Mouse (Mus musculus): ENCODE measurements around the gene Lhfpl3. TPM values are rescaled to one million over a fixed set of nuclear protein-coding genes. Genes with fewer than 3 reads are reported as not detected.

Lhfpl3 gene
- polyA plus RNA-seq, 1 experiment from 2014 or later = 1.1 TPM

DNA sequence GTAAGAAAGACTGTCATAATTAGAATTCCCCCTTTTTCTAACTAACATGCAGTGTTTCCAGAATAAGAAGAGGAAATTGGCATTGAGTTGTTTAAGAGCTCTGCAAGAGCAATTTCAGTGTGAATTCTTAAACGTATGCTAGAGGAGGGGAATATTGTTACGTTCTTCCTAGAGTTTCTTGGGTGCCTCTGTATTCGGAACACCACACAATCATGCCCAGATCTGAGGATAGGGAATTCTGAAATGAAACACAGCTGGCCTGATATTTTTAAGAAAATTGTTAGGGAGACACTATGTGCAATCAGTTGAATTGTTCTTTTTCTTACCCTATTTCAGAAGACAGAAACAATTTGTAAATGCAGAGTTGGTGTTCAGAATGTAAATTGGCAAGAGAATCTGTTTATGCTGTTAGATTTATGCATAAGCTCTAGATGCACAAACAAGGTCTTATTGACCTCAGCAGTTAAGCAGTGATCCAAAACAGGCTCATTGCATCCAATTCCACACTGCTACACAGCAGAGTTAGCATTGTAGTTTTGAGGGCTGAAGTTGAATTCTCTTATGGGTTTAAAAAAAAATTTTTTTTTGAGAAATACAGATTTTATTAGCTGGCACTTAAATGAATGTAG is 84.1 kb downstream of the Lhfpl3 start:
- no peak for ATAC-seq (ENCODE audit: low FRiP score)
- Histone ChIP-seq H3K9ac (ENCODE audit: low read depth, low read length) (no peak overlapping the region), H3K27ac (ENCODE audit: low read depth, low read length) (no peak overlapping the region), H3K4me2 (replicated peaks; ENCODE audit: low read depth, low read length) (no peak overlapping the region), H3K36me3 (ENCODE audit: control insufficient read depth, insufficient read depth, low read length) (no peaks in the 10 kb centered on the region), H3K4me1 (replicated peaks; ENCODE audit: control insufficient read depth, insufficient read depth, low read length) (no peaks in the 10 kb centered on the region), H3K27me3 (ENCODE audit: control insufficient read depth, insufficient read depth, low read length) (no peaks in the 10 kb centered on the region), H3K4me3 (ENCODE audit: low read depth, low read length) (no peak overlapping the region), H3K9me3 (ENCODE audit: control insufficient read depth, low read length) (no peaks in the 10 kb centered on the region)
- 92% methylated on average over 3 of the region's 3 CpGs for WGBS
- no peak for DNase-seq (ENCODE audit: low spot score)

GRCm38 (mm10) chr5:22851572-22851971 is 105.7 kb downstream of the Lhfpl3 start:
- Histone ChIP-seq H3K9me3 (ENCODE audit: control insufficient read depth, low read length) (no peaks in the 10 kb centered on the region), H3K9ac (ENCODE audit: low read depth, low read length) (no peak overlapping the region), H3K27ac (ENCODE audit: low read depth, low read length) (no peak overlapping the region), H3K27me3 (ENCODE audit: control insufficient read depth, insufficient read depth, low read length) (no peaks in the 10 kb centered on the region), H3K4me3 (ENCODE audit: low read depth, low read length) (no peak overlapping the region), H3K36me3 (ENCODE audit: control insufficient read depth, insufficient read depth, low read length) (no peaks in the 10 kb centered on the region), H3K4me1 (replicated peaks; ENCODE audit: control insufficient read depth, insufficient read depth, low read length) (no peaks in the 10 kb centered on the region), H3K4me2 (replicated peaks; ENCODE audit: low read depth, low read length) (no peak overlapping the region)
- DNase-seq (ENCODE audit: low spot score) (no peak), ATAC-seq (ENCODE audit: low FRiP score) (no peak)
- WGBS = 58% methylated on average over 14 of the region's 14 CpGs

GRCm38 (mm10) chr5:22853503-22853902 is 107.6 kb downstream of the Lhfpl3 start:
- no peak overlapping the region for H3K4me3 ChIP-seq (ENCODE audit: low read depth, low read length)
- H3K27me3 ChIP-seq (ENCODE audit: control insufficient read depth, insufficient read depth, low read length) = no peaks in the 10 kb centered on the region
- no peaks in the 10 kb centered on the region for H3K9me3 ChIP-seq (ENCODE audit: control insufficient read depth, low read length)
- no peak overlapping the region for H3K9ac ChIP-seq (ENCODE audit: low read depth, low read length)
- DNase-seq (ENCODE audit: low spot score) (no peak), ATAC-seq (ENCODE audit: low FRiP score) (no peak)
- no peaks in the 10 kb centered on the region for H3K4me1 ChIP-seq (replicated peaks; ENCODE audit: control insufficient read depth, insufficient read depth, low read length)
- 92% methylated on average over 2 of the region's 2 CpGs for WGBS
- no peaks in the 10 kb centered on the region for H3K36me3 ChIP-seq (ENCODE audit: control insufficient read depth, insufficient read depth, low read length)
- H3K27ac ChIP-seq (ENCODE audit: low read depth, low read length) = no peak overlapping the region
- no peak overlapping the region for H3K4me2 ChIP-seq (replicated peaks; ENCODE audit: low read depth, low read length)

DNA sequence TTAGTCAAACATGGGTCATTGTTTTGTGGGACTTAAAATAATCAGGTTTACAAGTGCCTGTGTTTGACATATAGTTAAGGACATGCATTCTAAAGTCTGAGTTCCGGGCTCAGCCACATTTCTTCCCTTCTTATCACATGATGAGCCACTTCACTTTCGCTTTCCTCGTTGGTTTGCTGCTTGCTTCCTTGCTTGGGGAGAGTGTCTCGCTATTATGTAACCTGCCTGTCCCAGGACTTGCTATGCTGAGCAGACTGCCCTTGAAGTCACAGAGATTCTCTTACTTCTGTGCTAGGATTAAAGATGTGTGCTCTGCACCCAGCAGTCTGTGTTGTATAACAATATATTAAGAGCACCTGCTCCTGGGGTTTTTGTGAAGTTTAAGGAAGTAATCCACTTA is 110.6 kb downstream of the Lhfpl3 start:
- H3K27me3 ChIP-seq (ENCODE audit: control insufficient read depth, insufficient read depth, low read length) = no peaks in the 10 kb centered on the region
- no peak overlapping the region for H3K4me2 ChIP-seq (replicated peaks; ENCODE audit: low read depth, low read length)
- no peak overlapping the region for H3K27ac ChIP-seq (ENCODE audit: low read depth, low read length)
- H3K9ac ChIP-seq (ENCODE audit: low read depth, low read length) = no peak overlapping the region
- no peak for ATAC-seq (ENCODE audit: low FRiP score)
- WGBS = 93% methylated on average over 4 of the region's 4 CpGs
- H3K4me3 ChIP-seq (ENCODE audit: low read depth, low read length) = no peak overlapping the region
- no peaks in the 10 kb centered on the region for H3K4me1 ChIP-seq (replicated peaks; ENCODE audit: control insufficient read depth, insufficient read depth, low read length)
- no peaks in the 10 kb centered on the region for H3K9me3 ChIP-seq (ENCODE audit: control insufficient read depth, low read length)
- no peak for DNase-seq (ENCODE audit: low spot score)
- H3K36me3 ChIP-seq (ENCODE audit: control insufficient read depth, insufficient read depth, low read length) = no peaks in the 10 kb centered on the region

DNA sequence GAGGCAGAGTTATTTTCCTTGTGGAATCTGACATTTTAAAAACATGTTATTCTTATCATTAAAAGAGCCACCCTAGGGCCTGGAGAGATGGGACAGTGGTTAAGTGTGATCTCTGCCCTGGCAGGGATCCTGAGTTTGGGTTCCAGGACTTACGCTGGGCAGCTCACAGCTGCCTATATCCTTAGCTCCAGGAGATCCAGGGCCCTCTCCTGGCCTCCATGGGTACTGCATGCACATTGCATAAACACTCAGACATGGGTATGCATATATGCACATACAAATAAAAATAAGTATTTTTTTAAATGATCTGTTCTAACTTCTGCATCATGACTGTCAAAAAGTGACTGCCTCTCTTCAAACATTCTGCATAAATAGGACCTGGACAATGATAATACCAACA is 115.5 kb downstream of the Lhfpl3 start:
- Histone ChIP-seq H3K27me3 (ENCODE audit: control insufficient read depth, insufficient read depth, low read length) (no peaks in the 10 kb centered on the region), H3K27ac (ENCODE audit: low read depth, low read length) (no peak overlapping the region), H3K4me2 (replicated peaks; ENCODE audit: low read depth, low read length) (no peak overlapping the region), H3K9ac (ENCODE audit: low read depth, low read length) (no peak overlapping the region), H3K4me3 (ENCODE audit: low read depth, low read length) (no peak overlapping the region), H3K9me3 (ENCODE audit: control insufficient read depth, low read length) (no peaks in the 10 kb centered on the region), H3K36me3 (ENCODE audit: control insufficient read depth, insufficient read depth, low read length) (no peaks in the 10 kb centered on the region), H3K4me1 (replicated peaks; ENCODE audit: control insufficient read depth, insufficient read depth, low read length) (no peaks in the 10 kb centered on the region)
- ATAC-seq (ENCODE audit: low FRiP score) (no peak), DNase-seq (ENCODE audit: low spot score) (peak; percentile 7)
- 44% methylated on average over 1 of the region's 1 CpGs for WGBS

GRCm38 (mm10) chr5:22869031-22869430 is 123.2 kb downstream of the Lhfpl3 start:
- 92% methylated on average over 5 of the region's 5 CpGs for WGBS
- no peak overlapping the region for H3K27ac ChIP-seq (ENCODE audit: low read depth, low read length)
- H3K9me3 ChIP-seq (ENCODE audit: control insufficient read depth, low read length) = no peaks in the 10 kb centered on the region
- H3K9ac ChIP-seq (ENCODE audit: low read depth, low read length) = no peak overlapping the region
- no peaks in the 10 kb centered on the region for H3K27me3 ChIP-seq (ENCODE audit: control insufficient read depth, insufficient read depth, low read length)
- no peak overlapping the region for H3K4me2 ChIP-seq (replicated peaks; ENCODE audit: low read depth, low read length)
- H3K4me3 ChIP-seq (ENCODE audit: low read depth, low read length) = no peak overlapping the region
- DNase-seq (ENCODE audit: low spot score) (no peak), ATAC-seq (ENCODE audit: low FRiP score) (no peak)
- no peaks in the 10 kb centered on the region for H3K36me3 ChIP-seq (ENCODE audit: control insufficient read depth, insufficient read depth, low read length)
- no peaks in the 10 kb centered on the region for H3K4me1 ChIP-seq (replicated peaks; ENCODE audit: control insufficient read depth, insufficient read depth, low read length)

DNA sequence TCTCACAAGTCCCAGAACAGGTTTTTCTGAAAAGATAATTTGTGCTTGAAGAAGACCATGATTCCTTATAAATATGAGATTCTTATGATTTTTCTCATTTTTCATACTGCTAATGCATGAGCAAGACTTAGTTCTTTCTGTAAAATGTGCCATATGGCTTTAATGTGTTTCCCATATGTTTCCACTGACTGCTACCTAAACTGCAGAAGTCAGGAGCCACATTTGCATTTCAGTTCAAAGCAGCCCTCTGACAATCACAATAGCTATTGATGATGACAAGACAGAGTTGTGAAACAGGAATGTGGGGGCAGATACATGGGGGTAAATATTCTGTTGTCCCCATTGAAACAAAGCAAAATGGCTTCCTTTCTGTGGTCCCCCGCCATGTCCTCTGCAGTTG is 126.6 kb downstream of the Lhfpl3 start:
- no peak overlapping the region for H3K27ac ChIP-seq (ENCODE audit: low read depth, low read length)
- no peaks in the 10 kb centered on the region for H3K36me3 ChIP-seq (ENCODE audit: control insufficient read depth, insufficient read depth, low read length)
- no peak for ATAC-seq (ENCODE audit: low FRiP score)
- 68% methylated on average over 1 of the region's 1 CpGs for WGBS
- no peaks in the 10 kb centered on the region for H3K4me1 ChIP-seq (replicated peaks; ENCODE audit: control insufficient read depth, insufficient read depth, low read length)
- no peaks in the 10 kb centered on the region for H3K27me3 ChIP-seq (ENCODE audit: control insufficient read depth, insufficient read depth, low read length)
- H3K9me3 ChIP-seq (ENCODE audit: control insufficient read depth, low read length) = no peaks in the 10 kb centered on the region
- no peak overlapping the region for H3K9ac ChIP-seq (ENCODE audit: low read depth, low read length)
- no peak overlapping the region for H3K4me2 ChIP-seq (replicated peaks; ENCODE audit: low read depth, low read length)
- H3K4me3 ChIP-seq (ENCODE audit: low read depth, low read length) = no peak overlapping the region
- no peak for DNase-seq (ENCODE audit: low spot score)

DNA sequence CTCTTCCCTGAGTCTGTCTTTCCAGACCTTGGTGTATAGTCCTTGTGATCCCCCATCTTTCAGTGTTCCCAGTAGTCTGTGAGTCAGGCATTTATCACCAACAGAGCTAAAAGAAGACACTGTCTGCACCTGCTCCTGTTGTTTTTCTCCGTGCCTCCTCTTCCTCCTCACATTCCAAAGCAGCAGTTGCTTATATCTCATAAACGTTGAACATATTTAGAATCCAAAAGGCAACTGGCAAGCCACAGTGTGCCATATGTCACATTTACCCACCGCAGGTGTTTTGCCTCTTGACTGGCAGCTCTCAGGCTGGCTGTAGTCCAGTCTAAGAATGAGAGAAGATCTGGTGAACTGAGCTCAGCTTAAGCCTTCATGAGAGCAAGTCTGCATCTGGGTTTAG is 142.5 kb downstream of the Lhfpl3 start:
- no peaks in the 10 kb centered on the region for H3K27me3 ChIP-seq (ENCODE audit: control insufficient read depth, insufficient read depth, low read length)
- no peak for DNase-seq (ENCODE audit: low spot score)
- ATAC-seq (ENCODE audit: low FRiP score) = no peak
- no peak overlapping the region for H3K4me3 ChIP-seq (ENCODE audit: low read depth, low read length)
- H3K27ac ChIP-seq (ENCODE audit: low read depth, low read length) = no peak overlapping the region
- H3K4me1 ChIP-seq (replicated peaks; ENCODE audit: control insufficient read depth, insufficient read depth, low read length) = no peaks in the 10 kb centered on the region
- WGBS = 89% methylated on average over 3 of the region's 3 CpGs
- H3K4me2 ChIP-seq (replicated peaks; ENCODE audit: low read depth, low read length) = no peak overlapping the region
- H3K9ac ChIP-seq (ENCODE audit: low read depth, low read length) = no peak overlapping the region
- H3K36me3 ChIP-seq (ENCODE audit: control insufficient read depth, insufficient read depth, low read length) = no peaks in the 10 kb centered on the region
- no peaks in the 10 kb centered on the region for H3K9me3 ChIP-seq (ENCODE audit: control insufficient read depth, low read length)

GRCm38 (mm10) chr5:22889481-22889880 is 143.6 kb downstream of the Lhfpl3 start:
- no peaks in the 10 kb centered on the region for H3K4me1 ChIP-seq (replicated peaks; ENCODE audit: control insufficient read depth, insufficient read depth, low read length)

More at GRCm38 (mm10) chr5:22889481-22889880, 143.6 kb downstream of the Lhfpl3 start:
- Histone ChIP-seq H3K36me3 (ENCODE audit: control insufficient read depth, insufficient read depth, low read length) (no peaks in the 10 kb centered on the region), H3K4me3 (ENCODE audit: low read depth, low read length) (no peak overlapping the region), H3K27me3 (ENCODE audit: control insufficient read depth, insufficient read depth, low read length) (no peaks in the 10 kb centered on the region), H3K4me2 (replicated peaks; ENCODE audit: low read depth, low read length) (no peak overlapping the region), H3K27ac (ENCODE audit: low read depth, low read length) (no peak overlapping the region), H3K9ac (ENCODE audit: low read depth, low read length) (no peak overlapping the region), H3K9me3 (ENCODE audit: control insufficient read depth, low read length) (no peaks in the 10 kb centered on the region)
- DNase-seq (ENCODE audit: low spot score) (no peak), ATAC-seq (ENCODE audit: low FRiP score) (no peak)
- 92% methylated on average over 4 of the region's 4 CpGs for WGBS
